Mouse (Mus musculus) thymus, postnatal 4 days (tissue): ENCODE results near the gene Grid2.
"Not testable (repeated sequence)": the region's sequence is repeated elsewhere in the genome, so short reads cannot be mapped to it uniquely, and the experiment has no call there.

Source experiments
- DNase-seq: peaks from one replicate; pipeline ENCODE4 v3.0.0; 2021

Grid2 gene

GRCm38 (mm10) chr6:63255826-63256555, at the start of gene Grid2:
Grid2 (plus strand) TSS chr6:63255876.
- peak; percentile 9 for DNase-seq

- DNase-seq: no peak
Measured at GRCm38 (mm10) chr6:63250738-63251137, 4.9 kb upstream of the Grid2 start.

GRCm38 (mm10) chr6:63256556-63257405, 1.1 kb downstream of the Grid2 start:
- no peak for DNase-seq

- DNase-seq: peak; percentile 6
Measured at GRCm38 (mm10) chr6:63257406-63257845, 1.8 kb downstream of the Grid2 start.

GRCm38 (mm10) chr6:63257876-63258275, 2.2 kb downstream of the Grid2 start:
- DNase-seq: no peak

DNA sequence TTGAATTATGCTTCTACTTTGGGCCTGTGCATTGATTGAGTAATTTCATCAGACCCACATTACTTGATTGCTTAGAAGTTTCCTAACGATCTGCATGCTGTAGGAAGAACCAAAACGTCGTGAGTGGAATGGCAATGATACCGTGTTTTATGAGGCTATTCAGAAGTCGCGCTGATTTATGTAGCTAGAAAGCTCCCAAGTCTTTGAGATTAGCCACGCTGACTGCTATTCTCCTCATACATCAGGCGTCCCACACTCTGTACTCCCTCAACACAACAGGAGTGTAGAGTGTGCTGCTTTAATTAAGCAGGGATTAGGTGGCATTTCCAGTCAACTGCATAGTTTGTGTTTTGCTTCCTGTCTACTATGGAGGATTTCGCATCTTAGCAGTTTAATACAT, 4.1 kb downstream of the Grid2 start:
- DNase-seq: no peak

DNA sequence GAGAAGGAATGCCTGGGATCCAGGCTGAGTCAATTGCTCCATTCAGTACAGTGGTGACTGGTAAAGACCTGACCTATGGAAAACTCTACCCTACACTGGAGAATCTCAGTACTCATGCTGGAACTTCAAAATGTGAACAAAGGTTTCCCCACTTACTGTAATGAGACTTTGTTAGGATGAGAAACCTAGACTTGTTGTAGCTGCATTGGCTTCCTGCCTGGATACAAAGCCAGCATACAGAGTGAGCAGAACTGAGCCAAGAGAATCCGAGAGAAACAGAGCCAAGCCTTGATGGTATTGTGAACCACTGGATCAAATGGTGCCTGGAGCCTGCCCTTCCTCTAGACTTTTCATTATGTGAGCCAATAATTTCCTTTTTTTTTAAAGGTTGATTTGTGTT, 28.7 kb downstream of the Grid2 start:
- DNase-seq: no peak

DNA sequence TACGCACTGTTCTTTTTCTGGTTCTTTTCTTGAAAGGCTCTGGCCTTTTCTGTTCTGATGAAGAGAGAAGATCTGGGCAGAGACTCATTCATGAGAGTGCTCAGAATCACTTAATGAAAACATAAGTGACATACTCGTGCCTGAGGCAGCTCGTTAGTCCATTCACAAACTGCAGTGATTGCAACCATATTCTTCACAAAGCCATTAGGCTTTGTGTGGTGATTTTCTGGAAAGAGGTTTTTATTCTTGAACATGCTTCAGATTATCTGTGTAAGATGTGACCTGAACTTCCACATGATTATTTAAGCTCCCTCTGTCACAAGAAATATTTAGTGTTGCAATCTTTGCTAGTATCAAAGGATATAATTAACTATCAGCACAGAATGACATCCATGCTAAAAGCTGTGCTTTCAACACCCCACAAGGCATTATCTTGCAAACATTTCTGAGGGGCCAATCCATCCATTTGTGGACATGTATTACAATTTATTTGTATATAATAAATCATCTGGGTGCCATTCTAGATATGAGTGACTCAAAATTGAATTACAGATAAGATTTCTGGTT, 86.8 kb downstream of the Grid2 start:
- DNase-seq: no peak

GRCm38 (mm10) chr6:63347015-63347414, 91.3 kb downstream of the Grid2 start:
- DNase-seq: no peak

DNA sequence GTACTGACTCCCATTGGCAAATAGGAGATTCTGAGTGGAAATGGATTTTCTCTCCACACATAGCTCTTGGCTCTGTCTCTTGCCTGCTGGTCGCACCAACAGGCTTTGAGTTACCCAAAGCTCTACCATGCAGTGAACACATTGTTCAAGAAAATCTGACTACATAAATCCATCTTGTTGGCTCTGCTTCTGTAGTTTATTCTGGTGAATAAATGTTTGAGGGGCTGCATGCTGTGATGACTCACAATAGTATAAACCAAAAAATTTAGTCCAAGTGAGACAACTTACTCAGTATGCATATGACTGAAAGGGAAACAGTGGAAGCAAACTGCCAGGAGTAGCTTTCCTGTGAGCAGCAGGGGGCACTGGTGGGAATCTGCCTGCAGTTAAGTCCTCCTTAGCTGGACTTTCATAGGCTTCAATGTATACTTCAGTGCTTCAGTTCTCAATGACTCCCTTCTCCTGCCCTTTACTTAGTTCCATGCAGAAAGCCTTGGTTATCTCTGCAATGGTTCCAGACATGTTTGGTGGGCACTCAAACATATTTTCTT, 125.5 kb downstream of the Grid2 start:
- DNase-seq: no peak

- no peak for DNase-seq
Measured at GRCm38 (mm10) chr6:63401698-63402097, 146.0 kb downstream of the Grid2 start.

GRCm38 (mm10) chr6:63417534-63417933, 161.9 kb downstream of the Grid2 start:
- DNase-seq: no peak

DNA sequence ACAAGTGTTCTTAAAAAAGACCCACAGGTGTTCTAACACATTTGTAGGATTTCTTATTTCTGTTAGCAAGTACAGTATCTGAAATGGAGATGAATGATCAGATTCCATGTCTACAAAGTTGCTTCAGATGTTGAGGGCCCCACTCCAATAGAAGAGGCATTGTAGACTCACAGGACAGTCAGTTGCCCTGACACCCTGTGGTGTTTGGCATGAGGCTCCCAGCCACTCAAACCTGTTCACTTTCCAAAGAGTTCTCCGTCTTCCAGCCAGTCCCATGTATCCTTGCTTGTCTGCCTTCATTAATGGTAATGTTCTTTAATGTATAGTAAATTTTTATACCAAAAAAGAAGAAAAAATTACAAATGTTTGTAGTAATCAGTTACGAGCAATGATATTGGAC, 177.1 kb downstream of the Grid2 start:
- no peak for DNase-seq

DNA sequence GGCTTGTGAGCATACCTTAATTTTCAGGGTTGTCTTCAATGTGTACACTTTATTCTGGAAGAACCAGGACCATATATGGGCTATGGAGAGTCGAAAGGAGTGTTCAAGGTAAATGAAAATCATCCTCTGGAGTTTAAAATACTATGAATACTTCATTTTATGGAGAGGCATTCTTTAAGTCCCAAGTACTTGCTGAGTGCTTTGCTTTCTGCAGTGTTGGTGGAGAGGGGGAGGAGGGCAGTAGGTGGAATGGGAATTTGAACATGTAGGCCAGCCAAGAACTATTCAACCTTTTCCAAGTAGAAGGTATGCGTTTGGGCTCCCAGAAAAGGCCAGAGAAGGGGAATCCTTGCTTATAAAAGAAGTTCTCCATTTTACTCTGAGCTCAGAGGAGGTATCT, 192.5 kb downstream of the Grid2 start:
- DNase-seq: no peak

GRCm38 (mm10) chr6:63482141-63482540, 226.5 kb downstream of the Grid2 start:
- DNase-seq: no peak

DNA sequence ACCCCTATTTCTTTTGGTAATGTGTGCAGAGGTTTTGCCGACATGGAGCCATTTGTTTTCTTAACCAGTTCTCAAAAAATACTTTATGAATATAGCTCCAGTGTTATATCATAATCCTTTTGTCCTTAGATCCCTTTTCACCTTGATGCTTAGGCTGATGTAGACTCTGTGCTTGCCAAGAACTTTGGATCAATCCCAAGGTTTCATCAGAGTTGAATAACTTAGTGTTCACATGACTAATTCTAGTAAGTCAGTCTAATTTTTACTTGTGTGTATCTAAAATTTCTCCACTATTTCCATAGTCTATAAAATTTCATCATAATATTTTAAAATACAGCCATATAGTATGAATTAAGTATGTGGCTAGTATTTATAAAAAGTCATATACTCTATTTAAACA, 259.3 kb downstream of the Grid2 start:
- DNase-seq: no peak

- DNase-seq: no peak
Measured at GRCm38 (mm10) chr6:63515957-63516356, 260.3 kb downstream of the Grid2 start.

DNA sequence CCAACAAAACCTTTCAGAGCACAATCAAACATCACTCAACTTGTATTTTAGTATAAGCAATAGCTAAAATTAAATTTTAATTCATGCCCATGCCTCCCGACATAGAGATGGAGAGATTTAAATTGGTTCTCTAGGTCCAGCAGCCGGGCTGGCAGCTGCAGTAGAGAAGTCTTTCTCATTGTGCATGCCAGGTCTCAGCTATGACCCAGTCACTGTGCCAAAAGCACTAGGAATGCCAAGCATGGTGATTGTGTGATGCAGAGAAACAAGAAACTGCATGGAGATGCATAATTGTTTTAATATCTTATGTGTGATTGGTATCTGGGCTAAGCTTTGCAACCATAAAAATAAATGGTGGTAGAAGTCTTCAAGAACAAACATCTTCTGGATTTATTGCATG, 276.1 kb downstream of the Grid2 start:
- DNase-seq: no peak

- DNase-seq: no peak
Measured at GRCm38 (mm10) chr6:63532901-63533300, 277.2 kb downstream of the Grid2 start.

DNA sequence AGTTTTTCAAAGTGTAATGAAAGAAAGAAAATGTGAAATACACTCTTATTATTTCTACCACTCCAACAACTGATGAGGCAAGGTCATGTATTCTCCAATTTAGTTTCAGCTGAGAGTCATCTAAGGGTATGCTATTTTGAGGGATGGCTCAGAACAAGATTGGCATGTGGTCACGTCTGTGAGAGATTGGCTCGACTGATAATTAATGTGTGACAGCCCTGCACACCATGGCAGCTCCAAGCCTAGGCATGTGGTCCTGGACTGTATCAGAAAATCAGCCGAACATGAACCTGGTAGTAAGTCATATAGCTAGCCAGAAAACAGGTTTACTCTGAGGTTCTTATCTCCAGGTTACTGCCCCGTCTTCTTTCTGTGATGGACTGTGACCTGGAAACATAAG, 292.1 kb downstream of the Grid2 start:
- DNase-seq: no peak

DNA sequence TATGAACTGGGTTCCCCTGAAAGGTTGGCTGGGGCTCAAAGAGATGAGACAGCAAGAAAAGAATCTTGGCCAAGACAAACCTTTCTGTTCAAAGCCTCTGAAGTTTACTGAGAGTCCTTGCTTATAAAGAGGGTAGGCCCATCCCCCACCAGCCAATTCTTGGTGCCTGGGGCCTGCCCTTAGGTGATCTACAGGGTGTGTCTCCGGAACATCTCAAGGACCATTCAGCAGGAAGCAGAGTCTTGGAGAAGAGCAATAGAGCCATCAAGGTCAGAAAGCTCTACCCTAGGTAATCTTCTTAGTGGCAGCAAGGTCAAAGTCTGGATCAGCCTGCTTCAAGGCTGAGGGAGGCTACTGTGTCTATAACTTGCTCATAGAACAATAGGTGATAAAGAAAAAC, 313.1 kb downstream of the Grid2 start:
- not testable (repeated sequence) for DNase-seq

DNA sequence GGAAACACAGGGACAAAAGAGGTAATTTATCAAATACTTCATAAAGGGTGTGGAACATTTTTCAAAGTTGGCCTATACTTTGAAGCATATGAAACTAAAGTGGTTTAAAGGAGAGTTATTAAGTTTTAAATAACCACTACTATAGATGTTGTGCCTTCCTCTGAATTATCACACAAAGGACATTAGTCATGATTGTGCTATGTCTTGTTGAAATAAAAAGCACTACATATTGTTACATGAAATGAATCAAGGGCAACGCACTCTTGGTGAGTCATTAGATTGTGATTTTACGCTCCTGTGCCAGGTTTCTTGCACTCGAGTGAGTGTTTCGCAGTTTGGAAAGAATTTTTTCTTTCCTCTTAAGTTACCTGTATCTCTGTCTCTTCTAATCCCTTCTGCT, 335.0 kb downstream of the Grid2 start:
- no peak for DNase-seq

GRCm38 (mm10) chr6:63609570-63609969, 353.9 kb downstream of the Grid2 start:
- DNase-seq: no peak

GRCm38 (mm10) chr6:63635970-63636369, 380.3 kb downstream of the Grid2 start:
- DNase-seq: no peak
